28 mouse cellular contexts compared by ENCODE assay signal in the genomic region with DNA sequence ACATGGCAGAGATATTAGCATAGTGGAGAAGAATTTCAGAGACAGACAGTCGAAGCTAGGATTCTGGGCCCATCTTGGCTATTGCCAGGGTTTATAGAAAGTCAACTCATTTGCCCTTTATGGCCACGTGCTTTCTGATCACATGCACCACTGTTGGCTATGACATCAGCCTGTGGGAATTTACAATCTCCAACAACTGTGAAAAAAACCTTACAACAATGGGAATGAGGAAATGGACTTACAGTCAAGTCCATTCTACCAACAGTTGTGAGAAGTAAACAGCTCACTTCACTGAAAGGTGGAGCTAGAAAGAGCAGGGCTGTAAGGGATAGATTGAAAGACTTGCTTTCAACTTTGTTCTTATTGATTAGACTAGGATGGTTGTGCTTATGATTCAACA.
DNase-seq lines count a peak whose midpoint lies in the region; ATAC-seq and TF ChIP-seq lines count a peak whose summit lies in the region.
"Had no signal": no experiment of that assay in that cellular context is flagged by ENCODE, and none has a peak within 500 bp of the region (broad histone marks: within the 10 kb centered on the region; RNA-seq: fewer than 3 reads in every experiment).

No protein-coding gene starts in this region.

- 56% methylated on average over 2 of the region's 2 CpGs for WGBS in intestine, embryonic 15.5 days
- WGBS in intestine, postnatal 0 days, result 40% methylated on average over 2 of the region's 2 CpGs
- WGBS in small intestine, adult 2 months, result 24% methylated on average over 2 of the region's 2 CpGs
- 83% methylated on average over 2 of the region's 2 CpGs for WGBS in forebrain, embryonic 10.5 days

- TF ChIP-seq POLR2A in small intestine, adult 2 months (IDR thresholded peaks at IDR 0.05; ENCODE audit: low read depth, low read length), result no peak

- H3K4me2 ChIP-seq in intestine, embryonic 15.5 days (replicated peaks), result no peak overlapping the region
- no peak overlapping the region for H3K4me2 ChIP-seq in intestine, postnatal 0 days (replicated peaks; ENCODE audit: low read depth)
- H3K4me2 ChIP-seq: embryonic facial prominence, embryonic 13.5 days; embryonic facial prominence, embryonic 15.5 days; forebrain, embryonic 13.5 days; forebrain, embryonic 15.5 days had no signal

- H3K9ac ChIP-seq in intestine, embryonic 15.5 days, result no peak overlapping the region
- no peak overlapping the region for H3K9ac ChIP-seq in intestine, postnatal 0 days (ENCODE audit: low read depth, low read length)
- H3K9ac ChIP-seq: embryonic facial prominence, embryonic 13.5 days; embryonic facial prominence, embryonic 15.5 days; forebrain, embryonic 13.5 days; forebrain, embryonic 15.5 days; forebrain, postnatal 0 days had no signal

- no peak overlapping the region for H3K4me3 ChIP-seq in intestine, embryonic 15.5 days (replicated peaks)
- H3K4me3 ChIP-seq in intestine, postnatal 0 days (ENCODE audit: low read depth, low read length), result no peak overlapping the region
- H3K4me3 ChIP-seq in small intestine, adult 2 months (ENCODE audit: low read depth, low read length), result no peak overlapping the region
- H3K4me3 ChIP-seq in forebrain, embryonic 10.5 days, result no peak overlapping the region
- H3K4me3 ChIP-seq: embryonic facial prominence, embryonic 13.5 days; embryonic facial prominence, embryonic 15.5 days; erythroblast, embryonic 14.5 days; forebrain, embryonic 13.5 days; forebrain, embryonic 15.5 days had no signal

- TF ChIP-seq CTCF in intestine, postnatal 0 days (IDR thresholded peaks at IDR 0.05; ENCODE audit: low read depth), result no peak
- no peak for TF ChIP-seq CTCF in small intestine, adult 2 months (IDR thresholded peaks at IDR 0.05; ENCODE audit: extremely low read depth, insufficient read length, insufficient replicate concordance, low read depth, low read length)

- peak; percentile 2 for DNase-seq in 3T3-L1 (ENCODE audit: low read depth, low spot score)
- DNase-seq in heart, adult 18-20 months, result no peak
- DNase-seq in kidney, adult 8-10 months, result no peak
- DNase-seq in forebrain, embryonic 10.5 days (ENCODE audit: extremely low spot score, low spot score), result no peak
- no peak for DNase-seq in spleen, adult 18-20 months
- DNase-seq: adrenal gland, adult 8-10 months; adrenal gland, postnatal 14 days; adrenal gland, postnatal 36 days; B cell, adult 2 months; cerebellum, adult 11-12 months; cerebellum, adult 2 months; cerebellum, adult 9-10 months; cerebellum, postnatal 10 days; cerebellum, postnatal 25 days; forebrain, postnatal 0 days had no signal

- no peaks in the 10 kb centered on the region for H3K9me3 ChIP-seq in intestine, embryonic 15.5 days
- no peaks in the 10 kb centered on the region for H3K9me3 ChIP-seq in intestine, postnatal 0 days (ENCODE audit: control insufficient read depth)
- H3K9me3 ChIP-seq in forebrain, embryonic 10.5 days, result no peaks in the 10 kb centered on the region
- H3K9me3 ChIP-seq: embryonic facial prominence, embryonic 13.5 days; embryonic facial prominence, embryonic 15.5 days; forebrain, embryonic 13.5 days; forebrain, embryonic 15.5 days; G1E had no signal

- H3K27ac ChIP-seq in intestine, embryonic 15.5 days, result no peak overlapping the region
- H3K27ac ChIP-seq in intestine, postnatal 0 days (ENCODE audit: low read depth, low read length), result peak overlapping the region; percentile 11; the same call in 1 of the 2 replicates
- peak overlapping the region; percentile 65 for H3K27ac ChIP-seq in small intestine, adult 2 months (ENCODE audit: insufficient read depth, low read depth, low read length)
- H3K27ac ChIP-seq in forebrain, embryonic 10.5 days, result no peak overlapping the region
- H3K27ac ChIP-seq: embryonic facial prominence, embryonic 13.5 days; embryonic facial prominence, embryonic 15.5 days; forebrain, embryonic 13.5 days; forebrain, embryonic 15.5 days had no signal

- H3K4me1 ChIP-seq in intestine, embryonic 15.5 days (replicated peaks), result peaks cover 23% of the 10 kb centered on the region; the same call in 1 of the 2 replicates
- H3K4me1 ChIP-seq in intestine, postnatal 0 days (replicated peaks; ENCODE audit: control insufficient read depth, insufficient read depth, low read length), result peaks cover 16% of the 10 kb centered on the region
- peaks cover 23% of the 10 kb centered on the region for H3K4me1 ChIP-seq in small intestine, adult 2 months (ENCODE audit: control insufficient read depth, insufficient read depth, insufficient read length, low read length)
- H3K4me1 ChIP-seq in forebrain, embryonic 10.5 days, result peaks cover 29% of the 10 kb centered on the region
- H3K4me1 ChIP-seq: forebrain, embryonic 13.5 days; forebrain, embryonic 15.5 days had no signal

- no peaks in the 10 kb centered on the region for H3K27me3 ChIP-seq in intestine, embryonic 15.5 days (replicated peaks)
- no peaks in the 10 kb centered on the region for H3K27me3 ChIP-seq in intestine, postnatal 0 days (replicated peaks; ENCODE audit: control insufficient read depth, insufficient read depth, low read length)
- H3K27me3 ChIP-seq in small intestine, adult 2 months (ENCODE audit: control insufficient read depth, insufficient read depth, low read length), result no peaks in the 10 kb centered on the region
- H3K27me3 ChIP-seq in forebrain, embryonic 10.5 days (ENCODE audit: poor library complexity, severe bottlenecking), result no peaks in the 10 kb centered on the region
- H3K27me3 ChIP-seq: CH12.LX; embryonic facial prominence, embryonic 15.5 days; forebrain, embryonic 13.5 days; forebrain, embryonic 15.5 days; Patski had no signal

- no peaks in the 10 kb centered on the region for H3K36me3 ChIP-seq in intestine, embryonic 15.5 days
- H3K36me3 ChIP-seq in intestine, postnatal 0 days (ENCODE audit: control insufficient read depth, insufficient read depth), result no peaks in the 10 kb centered on the region
- H3K36me3 ChIP-seq in small intestine, adult 2 months (ENCODE audit: control insufficient read depth, insufficient read depth, low read length), result no peaks in the 10 kb centered on the region
- H3K36me3 ChIP-seq in forebrain, embryonic 10.5 days (replicated peaks), result no peaks in the 10 kb centered on the region
- H3K36me3 ChIP-seq: embryonic facial prominence, embryonic 13.5 days; embryonic facial prominence, embryonic 15.5 days; forebrain, embryonic 15.5 days; G1E had no signal

- peak; percentile 21; the same call in 1 of the 2 replicates for ATAC-seq in intestine, embryonic 15.5 days
- ATAC-seq in intestine, postnatal 0 days, result peak; percentile 67
- ATAC-seq: activated CD4-positive, CD25-positive, alpha-beta regulatory T cell, adult 4 months; CD4-positive, CD25-positive, alpha-beta regulatory T cell, adult 4 months; forebrain, embryonic 13.5 days; forebrain, embryonic 15.5 days; forebrain, postnatal 0 days; Patski had no signal

Comparison
In these comparisons a context has a peak if more than half of its experiments do, and no peak if none do; other contexts are left out.
1. H3K27ac ChIP-seq: peak in intestine, postnatal 0 days (single experiment) and small intestine, adult 2 months (single experiment); none in intestine, embryonic 15.5 days (single experiment) and forebrain, embryonic 10.5 days (single experiment).